Mouse (Mus musculus) stomach, embryonic 16.5 days (tissue): ENCODE results near the gene Nell1. TPM values are rescaled to one million over a fixed set of nuclear protein-coding genes. Genes with fewer than 3 reads are reported as not detected.

Source experiments
- ATAC-seq: fragments of 200-750 bp; cut with Nextera tagmentation; 2 replicates; pipeline ENCODE4 v1.8.0; 2017; ENCODE audit warnings: moderate number of reproducible peaks, moderate TSS enrichment; ENCODE audit not compliant: insufficient read depth, low FRiP score
- H3K27ac ChIP-seq: fragments of 300-500 bp; sonication (generic); 2 replicates; pipeline ENCODE4 v1.5.1; 2014; ENCODE audit warnings: low read length
- H3K27me3 ChIP-seq: fragments of 300-500 bp; sonication (generic); 2 replicates; pipeline ENCODE4 v1.6.1; 2014; ENCODE audit warnings: low read length, control low read depth, mixed read lengths; ENCODE audit not compliant: control insufficient read depth, insufficient read depth
- H3K36me3 ChIP-seq: fragments of 300-500 bp; sonication (generic); 2 replicates; pipeline ENCODE4 v1.6.1; 2014; ENCODE audit warnings: low read length; ENCODE audit not compliant: control insufficient read depth, insufficient read depth
- H3K4me1 ChIP-seq: fragments of 300-500 bp; sonication (generic); 2 replicates; pipeline ENCODE4 v1.6.1; 2014; ENCODE audit warnings: low read length, control low read depth, mixed read lengths; ENCODE audit not compliant: control insufficient read depth, insufficient read depth
- H3K4me2 ChIP-seq: fragments of 300-500 bp; sonication (generic); 2 replicates; pipeline ENCODE4 v1.6.1; 2014; ENCODE audit warnings: low read depth, low read length, mixed read lengths
- H3K4me3 ChIP-seq: fragments of 300-500 bp; sonication (generic); replicated peaks from 2 replicates; pipeline ENCODE4 v1.5.1; 2014; ENCODE audit warnings: mild to moderate bottlenecking, low read length
- H3K9ac ChIP-seq: fragments of 300-500 bp; sonication (generic); 2 replicates; pipeline ENCODE4 v1.6.1; 2014; ENCODE audit warnings: low read length
- H3K9me3 ChIP-seq: fragments of 300-500 bp; sonication (generic); replicated peaks from 2 replicates; pipeline ENCODE4 v1.6.1; 2016; ENCODE audit warnings: low read length, control low read depth; ENCODE audit not compliant: control insufficient read depth
- WGBS: fragments of 180-500 bp; shearing (Covaris S2); extraction: QIAGEN DNeasy Blood & Tissue Kit; methylation state at CpG from one replicate; pipeline ENCODE4 v1.1.7; 2014; 5-methylcytosine and 5-hydroxymethylcytosine counted together
- polyA plus RNA-seq: library from polyadenylated mRNA; unstranded; fragments of >200 nt; fragmentation: Nextera tagmentation; extraction: Ambion mirVana; gene quantifications from 2 replicates; pipeline ENCODE4 v1.2.1, GENCODE M21; 2015

The Nell1 gene
- polyA plus RNA-seq, 1 experiment from 2014 or later = 4.6 TPM

GRCm38 (mm10) chr7:50588642-50589424, 614.2 kb downstream of the Nell1 start:
- H3K4me1 ChIP-seq = no peaks in the 10 kb centered on the region
- WGBS = 73% methylated on average over 8 of the region's 8 CpGs
- ATAC-seq = no peak

GRCm38 (mm10) chr7:50598890-50599289, 624.2 kb downstream of the Nell1 start, which contains the start of gene 4933405O20Rik:
Gene 4933405O20Rik (plus strand): TSS chr7:50599190.
- H3K4me2 ChIP-seq = no peak within 1 kb of the TSS
- H3K27me3 ChIP-seq = no peaks in the 10 kb centered on the region
- H3K4me3 ChIP-seq = no peak within 1 kb of the TSS
- no peak within 1 kb of the TSS for H3K9ac ChIP-seq
- ATAC-seq = no peak
- H3K9me3 ChIP-seq = no peaks in the 10 kb centered on the region
- H3K27ac ChIP-seq = no peak within 1 kb of the TSS
- H3K36me3 ChIP-seq = no peaks in the 10 kb centered on the region
- no peaks in the 10 kb centered on the region for H3K4me1 ChIP-seq
- WGBS = 71% methylated on average over 3 of the region's 3 CpGs

More at GRCm38 (mm10) chr7:50588642-50589424, 614.2 kb downstream of the Nell1 start:
- Histone ChIP-seq H3K4me3 (no peak overlapping the region), H3K9ac (no peak overlapping the region), H3K36me3 (no peaks in the 10 kb centered on the region), H3K27ac (no peak overlapping the region), H3K27me3 (no peaks in the 10 kb centered on the region), H3K9me3 (no peaks in the 10 kb centered on the region), H3K4me2 (no peak overlapping the region)

GRCm38 (mm10) chr7:50614101-50614500, 639.4 kb downstream of the Nell1 start:
- H3K36me3 ChIP-seq = no peaks in the 10 kb centered on the region
- WGBS = 65% methylated on average over 2 of the region's 2 CpGs
- ATAC-seq = no peak

GRCm38 (mm10) chr7:50629186-50629585, 654.5 kb downstream of the Nell1 start:
- H3K36me3 ChIP-seq = no peaks in the 10 kb centered on the region
- no peak for ATAC-seq
- no peak overlapping the region for H3K27ac ChIP-seq
- 52% methylated on average over 3 of the region's 3 CpGs for WGBS
- no peak overlapping the region for H3K4me2 ChIP-seq
- no peaks in the 10 kb centered on the region for H3K9me3 ChIP-seq
- no peaks in the 10 kb centered on the region for H3K27me3 ChIP-seq
- no peak overlapping the region for H3K9ac ChIP-seq
- H3K4me3 ChIP-seq = no peak overlapping the region
- no peaks in the 10 kb centered on the region for H3K4me1 ChIP-seq

More at GRCm38 (mm10) chr7:50614101-50614500, 639.4 kb downstream of the Nell1 start:
- Histone ChIP-seq H3K27ac (no peak overlapping the region), H3K9me3 (no peaks in the 10 kb centered on the region), H3K4me1 (no peaks in the 10 kb centered on the region), H3K4me2 (no peak overlapping the region), H3K4me3 (no peak overlapping the region), H3K9ac (no peak overlapping the region), H3K27me3 (no peaks in the 10 kb centered on the region)

- H3K27me3 ChIP-seq = no peaks in the 10 kb centered on the region
- H3K4me3 ChIP-seq = no peak overlapping the region
- 82% methylated on average over 2 of the region's 2 CpGs for WGBS
- H3K27ac ChIP-seq = no peak overlapping the region
- H3K4me1 ChIP-seq = no peaks in the 10 kb centered on the region
- H3K36me3 ChIP-seq = no peaks in the 10 kb centered on the region
- no peak overlapping the region for H3K4me2 ChIP-seq
- H3K9me3 ChIP-seq = no peaks in the 10 kb centered on the region
- no peak overlapping the region for H3K9ac ChIP-seq
- ATAC-seq = no peak
Observed at GRCm38 (mm10) chr7:50633147-50633546, 658.5 kb downstream of the Nell1 start.

- no peaks in the 10 kb centered on the region for H3K36me3 ChIP-seq
- WGBS = 58% methylated on average over 4 of the region's 4 CpGs
- no peak overlapping the region for H3K4me3 ChIP-seq
- ATAC-seq = no peak
- no peak overlapping the region for H3K27ac ChIP-seq
- no peaks in the 10 kb centered on the region for H3K27me3 ChIP-seq
- H3K9me3 ChIP-seq = no peaks in the 10 kb centered on the region
- no peak overlapping the region for H3K4me2 ChIP-seq
- no peaks in the 10 kb centered on the region for H3K4me1 ChIP-seq
- H3K9ac ChIP-seq = no peak overlapping the region
Observed at GRCm38 (mm10) chr7:50672266-50672665, 697.6 kb downstream of the Nell1 start.

GRCm38 (mm10) chr7:50675444-50675843, 700.8 kb downstream of the Nell1 start:
- Histone ChIP-seq H3K4me2 (no peak overlapping the region), H3K36me3 (no peaks in the 10 kb centered on the region), H3K9ac (no peak overlapping the region), H3K4me1 (no peaks in the 10 kb centered on the region), H3K4me3 (no peak overlapping the region), H3K27me3 (no peaks in the 10 kb centered on the region), H3K27ac (no peak overlapping the region), H3K9me3 (no peaks in the 10 kb centered on the region)
- WGBS = 68% methylated on average over 1 of the region's 1 CpGs
- ATAC-seq = no peak

GRCm38 (mm10) chr7:50677511-50677910, 702.8 kb downstream of the Nell1 start:
- ATAC-seq = no peak
- Histone ChIP-seq H3K36me3 (no peaks in the 10 kb centered on the region), H3K4me1 (no peaks in the 10 kb centered on the region), H3K4me3 (no peak overlapping the region), H3K27ac (no peak overlapping the region), H3K4me2 (no peak overlapping the region), H3K9me3 (no peaks in the 10 kb centered on the region), H3K9ac (no peak overlapping the region), H3K27me3 (no peaks in the 10 kb centered on the region)
- WGBS = 71% methylated on average over 1 of the region's 1 CpGs

- Histone ChIP-seq H3K4me2 (no peak overlapping the region), H3K9ac (no peak overlapping the region), H3K4me1 (no peaks in the 10 kb centered on the region), H3K36me3 (no peaks in the 10 kb centered on the region), H3K4me3 (no peak overlapping the region), H3K27me3 (no peaks in the 10 kb centered on the region), H3K9me3 (no peaks in the 10 kb centered on the region), H3K27ac (no peak overlapping the region)
- 79% methylated on average over 5 of the region's 5 CpGs for WGBS
- ATAC-seq = no peak
Observed at GRCm38 (mm10) chr7:50686337-50686736, 711.7 kb downstream of the Nell1 start.
